29 mouse cellular contexts compared by ENCODE assay signal in genomic region chr1:40423892-40424291, GRCm38 (mm10). TPM values are rescaled to one million over a fixed set of nuclear protein-coding genes. Genes with fewer than 3 reads are reported as not detected.
"Had no signal": no experiment of that assay in that cellular context is flagged by ENCODE, and none has a peak within 500 bp of the region (broad histone marks: within the 10 kb centered on the region; RNA-seq: fewer than 3 reads in every experiment).

No protein-coding gene starts in this region.

- H3K36me3 ChIP-seq: heart, embryonic 10.5 days; heart, embryonic 12.5 days; hindbrain, embryonic 10.5 days; hindbrain, embryonic 12.5 days; kidney, embryonic 15.5 days; limb, embryonic 10.5 days; limb, embryonic 12.5 days; liver, embryonic 13.5 days; liver, embryonic 15.5 days had no signal

- H3K4me2 ChIP-seq: heart, embryonic 12.5 days; hindbrain, embryonic 12.5 days; hindbrain, embryonic 14.5 days; kidney, embryonic 15.5 days; limb, embryonic 12.5 days; liver, embryonic 11.5 days; liver, embryonic 13.5 days; liver, embryonic 15.5 days had no signal

- ATAC-seq: hindbrain, embryonic 16.5 days; inflammation-experienced regulatory T-cells, adult 6 months had no signal

- H3K9me3 ChIP-seq: heart, embryonic 10.5 days; heart, embryonic 12.5 days; hindbrain, embryonic 10.5 days; hindbrain, embryonic 12.5 days; kidney, embryonic 15.5 days; limb, embryonic 10.5 days; limb, embryonic 12.5 days; liver, embryonic 13.5 days; liver, embryonic 15.5 days had no signal

- H3K4me3 ChIP-seq: gastrocnemius, adult 2 months; heart, embryonic 10.5 days; heart, embryonic 12.5 days; hindbrain, embryonic 10.5 days; hindbrain, embryonic 12.5 days; kidney, embryonic 15.5 days; layer of hippocampus, adult 2 months; left cerebral cortex, adult 2 months; limb, embryonic 10.5 days; limb, embryonic 12.5 days; liver, embryonic 13.5 days; liver, embryonic 15.5 days had no signal

- DNase-seq: gastrocnemius, adult 2 months; gastrocnemius, postnatal 10 days; gastrocnemius, postnatal 25 days; heart, adult 18-20 months; heart, postnatal 10 days; heart, postnatal 4 days; kidney, adult 2 months; kidney, adult 9 months; kidney, postnatal 14 days; kidney, postnatal 36 days; liver; liver, embryonic 13.5 days had no signal

- H3K27ac ChIP-seq: gastrocnemius, adult 2 months; heart, embryonic 10.5 days; hindbrain, embryonic 10.5 days; hindbrain, embryonic 12.5 days; hindbrain, embryonic 14.5 days; kidney, embryonic 15.5 days; kidney, postnatal 0 days; layer of hippocampus, adult 2 months; left cerebral cortex, adult 2 months; limb, embryonic 10.5 days; limb, embryonic 12.5 days; liver, embryonic 13.5 days; liver, embryonic 15.5 days had no signal

- H3K4me1 ChIP-seq: heart, embryonic 10.5 days; heart, embryonic 12.5 days; hindbrain, embryonic 10.5 days; hindbrain, embryonic 12.5 days; kidney, embryonic 15.5 days; limb, embryonic 10.5 days; limb, embryonic 12.5 days had no signal

- H3K27me3 ChIP-seq: heart, embryonic 12.5 days; hindbrain, embryonic 12.5 days; kidney, embryonic 15.5 days; limb, embryonic 12.5 days; liver, embryonic 13.5 days; liver, embryonic 15.5 days had no signal

- H3K9ac ChIP-seq: heart, embryonic 12.5 days; hindbrain, embryonic 12.5 days; hindbrain, embryonic 14.5 days; kidney, embryonic 15.5 days; limb, embryonic 12.5 days; liver, embryonic 13.5 days; liver, embryonic 15.5 days had no signal

RNA-seq across cellular contexts. Expression of gene Il18r1, which starts 41.5 kb away (rescaled TPM):
- total RNA-seq: gastrocnemius, postnatal 25 days; layer of hippocampus, adult 2 months; layer of hippocampus, postnatal 25 days; left cerebral cortex, adult 2 months; left cerebral cortex, postnatal 14 days had no signal
- polyA plus RNA-seq: heart, embryonic 10.5 days; heart, embryonic 12.5 days; hindbrain, embryonic 10.5 days; hindbrain, embryonic 12.5 days; hindbrain, embryonic 14.5 days; hindbrain, embryonic 16.5 days; limb, embryonic 10.5 days; limb, embryonic 12.5 days had no signal
